Mouse (Mus musculus): ENCODE results near the gene Angptl2. TPM values are rescaled to one million over a fixed set of nuclear protein-coding genes. Genes with fewer than 3 reads are reported as not detected.

Angptl2 gene
- total and polyA plus RNA-seq, 3 experiments: 0.04 to 0.21 TPM; not detected in 1

- Histone ChIP-seq H3K4me3 (replicated peaks in 1 of 3; ENCODE audit: low read depth in 2 of 3, low read length in 2 of 3, poor library complexity in 1 of 3) (no peak overlapping the region), H3K9ac (ENCODE audit: insufficient read depth, low read depth) (no peak overlapping the region), H3K9me3 (replicated peaks; ENCODE audit: low read length) (no peaks in the 10 kb centered on the region), H3K4me2 (ENCODE audit: insufficient read depth, low read depth, poor library complexity, severe bottlenecking) (no peak overlapping the region), H3K36me3 (replicated peaks in 1 of 2; ENCODE audit: control insufficient read depth in 1 of 2, insufficient read depth in 1 of 2, low read length in 1 of 2) (no peaks in the 10 kb centered on the region), H3K27me3 (replicated peaks) (no peaks in the 10 kb centered on the region), H3K4me1 (ENCODE audit: control insufficient read depth in 1 of 2, insufficient read depth in 2 of 2) (peaks cover 27 to 41% of the 10 kb centered on the region in 2 experiments), H3K79me2 (replicated peaks; ENCODE audit: control insufficient read depth, extremely low read depth, insufficient read depth, poor library complexity, severe bottlenecking) (no peaks in the 10 kb centered on the region), H3K27ac (ENCODE audit: insufficient read depth, low read depth) (no peak overlapping the region)
- dilution Hi-C loops (cut with MboI; ENCODE audit: extremely low pct_ligation_motif_present, extremely low pct_unique_long_range_greater_than_20kb, low sequenced_read_pairs): no loop called here
- DNase-seq (ENCODE audit: extremely low read depth): peak; percentile 37
- in situ Hi-C loops (cut with MboI; ENCODE audit: low pct_ligation_motif_present, low pct_unique_long_range_greater_than_20kb, low sequenced_read_pairs): no loop called here
- TF ChIP-seq KAT2A (IDR thresholded peaks at IDR 0.05; ENCODE audit: insufficient replicate concordance, low read length) (no peak), SIN3A (IDR thresholded peaks at IDR 0.05; ENCODE audit: low read length) (peak; percentile 31; the same call in 1 of the 2 replicates), MAX (IDR thresholded peaks at IDR 0.05; ENCODE audit: low read length) (peak; percentile 97), MYC (IDR thresholded peaks at IDR 0.05; ENCODE audit: low read depth, low read length) (peak; percentile 97), USF1 (IDR thresholded peaks at IDR 0.05; ENCODE audit: low read depth, low read length) (peak; percentile 69), USF2 (conservative IDR thresholded peaks at IDR 0.05; ENCODE audit: low read depth, low read length) (peak; percentile 53), ELF1 (IDR thresholded peaks at IDR 0.05; ENCODE audit: low read depth, low read length) (no peak), MXI1 (IDR thresholded peaks at IDR 0.05; ENCODE audit: low read depth, low read length) (peak; percentile 79), BHLHE40 (IDR thresholded peaks at IDR 0.05; ENCODE audit: low read depth, low read length) (peak; percentile 87), TBP (conservative IDR thresholded peaks at IDR 0.05; ENCODE audit: low read depth, low read length) (no peak)
Observed at GRCm38 (mm10) chr2:33179930-33180630, 35.8 kb upstream of the Angptl2 start.

DNA sequence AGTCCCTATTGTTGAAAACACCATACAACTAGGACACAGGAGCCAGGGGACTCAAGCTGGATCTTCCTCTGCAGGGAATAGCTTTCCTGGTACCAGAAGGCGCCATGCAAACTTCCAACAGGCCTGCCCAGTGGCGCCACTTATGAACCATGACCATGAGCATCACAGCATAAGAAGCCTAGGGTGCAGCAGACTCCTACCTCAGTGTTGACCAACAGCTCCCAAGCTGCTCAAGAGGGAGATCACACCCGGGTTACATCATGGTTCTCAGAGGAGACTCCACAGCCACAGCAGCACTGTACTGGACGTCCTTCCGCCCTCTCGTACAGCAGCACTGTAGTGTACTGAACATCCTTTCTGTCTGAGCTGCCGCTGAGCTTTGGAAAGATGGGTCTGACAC, 32.5 kb upstream of the Angptl2 start:
- no peaks in the 10 kb centered on the region for H3K36me3 ChIP-seq (replicated peaks in 1 of 2; ENCODE audit: control insufficient read depth in 1 of 2, insufficient read depth in 1 of 2, low read length in 1 of 2)
- no peak overlapping the region for H3K9ac ChIP-seq (ENCODE audit: insufficient read depth, low read depth)
- dilution Hi-C loops (cut with MboI; ENCODE audit: extremely low pct_ligation_motif_present, extremely low pct_unique_long_range_greater_than_20kb, low sequenced_read_pairs): no loop called here
- no peaks in the 10 kb centered on the region for H3K79me2 ChIP-seq (replicated peaks; ENCODE audit: control insufficient read depth, extremely low read depth, insufficient read depth, poor library complexity, severe bottlenecking)
- no peak overlapping the region for H3K27ac ChIP-seq (ENCODE audit: insufficient read depth, low read depth)
- no peak for TF ChIP-seq GABPA (IDR thresholded peaks at IDR 0.05; ENCODE audit: insufficient replicate concordance, low read depth, low read length)
- no peak for TF ChIP-seq USF2 (conservative IDR thresholded peaks at IDR 0.05; ENCODE audit: low read depth, low read length)
- TF ChIP-seq EP300 (IDR thresholded peaks at IDR 0.05; ENCODE audit: low read length): no peak
- TF ChIP-seq POLR2A (IDR thresholded peaks at IDR 0.05; ENCODE audit: low read depth, low read length): no peak
- TF ChIP-seq HCFC1 (IDR thresholded peaks at IDR 0.05; ENCODE audit: low read depth, low read length): no peak
- TF ChIP-seq ZMIZ1 (IDR thresholded peaks at IDR 0.05; ENCODE audit: low read depth, low read length): no peak
- TF ChIP-seq ZNF384 (IDR thresholded peaks at IDR 0.05; ENCODE audit: low read depth, low read length): no peak
- no peaks in the 10 kb centered on the region for H3K27me3 ChIP-seq (replicated peaks)
- no peaks in the 10 kb centered on the region for H3K9me3 ChIP-seq (replicated peaks; ENCODE audit: low read length)
- in situ Hi-C loops (cut with MboI; ENCODE audit: low pct_ligation_motif_present, low pct_unique_long_range_greater_than_20kb, low sequenced_read_pairs): no loop called here
- no peak for DNase-seq (ENCODE audit: extremely low read depth)
- no peak overlapping the region for H3K4me2 ChIP-seq (ENCODE audit: insufficient read depth, low read depth, poor library complexity, severe bottlenecking)
- no peak overlapping the region for H3K4me3 ChIP-seq (replicated peaks in 1 of 3; ENCODE audit: low read depth in 2 of 3, low read length in 2 of 3, poor library complexity in 1 of 3)
- H3K4me1 ChIP-seq (ENCODE audit: control insufficient read depth in 1 of 2, insufficient read depth in 2 of 2): peaks cover 14 to 21% of the 10 kb centered on the region in 2 experiments
